Mouse (Mus musculus) lung, postnatal 0 days (tissue): Measurements from ENCODE around the gene Brinp3.

Experiments
- CTCF ChIP-seq: IDR thresholded peaks from 2 replicates; pipeline ENCODE4 v1.5.1; 2016; ENCODE audit warnings: antibody characterized with exemption, mild to moderate bottlenecking
- EP300 ChIP-seq: IDR thresholded peaks from 2 replicates; pipeline ENCODE4 v1.6.1; 2016; ENCODE audit warnings: antibody characterized with exemption, mild to moderate bottlenecking, control low read depth

DNA sequence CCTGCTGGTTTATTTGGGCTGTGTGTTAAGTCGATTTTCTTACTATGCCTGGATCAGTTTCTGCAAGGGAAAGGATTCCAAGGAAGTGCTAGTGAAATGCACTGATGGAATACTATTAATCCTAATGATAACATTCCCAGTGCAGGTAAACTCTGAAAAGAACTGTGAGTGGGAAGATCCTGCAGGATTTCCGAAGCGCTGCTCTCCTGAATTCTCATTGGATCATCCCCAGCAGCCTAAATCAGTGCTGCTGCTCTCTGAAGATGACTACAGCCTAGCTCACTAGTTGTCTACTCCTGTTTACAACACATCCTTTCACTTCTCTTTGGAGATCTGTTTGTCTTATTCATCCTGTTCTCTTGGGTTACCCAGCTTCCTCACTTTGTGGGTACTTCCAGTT, 826 bp downstream of the Brinp3 start:
- TF ChIP-seq CTCF (no peak), EP300 (no peak)
